Mouse (Mus musculus) gastrocnemius, postnatal 36 days (tissue): ENCODE measurements around the gene Ephb3. TPM values are rescaled to one million over a fixed set of nuclear protein-coding genes. Genes with fewer than 3 reads are reported as not detected.

Experiments used
- microRNA-seq, 2 experiments: library from miRNA; unstranded; fragments of <30 nt; microRNA quantifications; one replicate each; pipeline ENCODE4 v1.2.0; 2021
- total RNA-seq, 2 experiments: library from RNA; stranded (reverse); gene quantifications; 2 replicates each; pipeline ENCODE4 v1.2.3; 2021

Gene Ephb3
- total RNA-seq, 2 experiments from 2014 or later: 0.84 to 1.4 TPM

Small RNA genes within 50 kb of the gene (microRNA-seq; reads per million reads assigned to microRNA genes)
- gene Mir7680: 0 reads per million in 2 experiments

Other genes with a start within 250 kb of the Ephb3 start
- not detected for gene Teddm3, start 50.8 kb upstream of the Ephb3 start, total RNA-seq
- gene Vps8, start 218.4 kb downstream of the Ephb3 start, total RNA-seq: 1 to 10 TPM; 5.9 to 7.7 TPM